Mouse (Mus musculus): ENCODE data around the gene Rnf148. TPM values are rescaled to one million over a fixed set of nuclear protein-coding genes. Genes with fewer than 3 reads are reported as not detected.

The Rnf148 gene
- polyA plus RNA-seq, 1 experiment from 2014 or later, result not detected

- Histone ChIP-seq H3K27me3 (ENCODE audit: control insufficient read depth, insufficient read depth, low read length) (no peaks in the 10 kb centered on the region), H3K4me1 (ENCODE audit: control insufficient read depth, insufficient read depth, low read length) (no peaks in the 10 kb centered on the region), H3K9me3 (ENCODE audit: control insufficient read depth, low read depth, low read length) (no peaks in the 10 kb centered on the region), H3K4me3 (ENCODE audit: low read depth, low read length) (no peak overlapping the region), H3K36me3 (ENCODE audit: control insufficient read depth, insufficient read depth, low read length) (no peaks in the 10 kb centered on the region), H3K27ac (ENCODE audit: low read length) (no peak overlapping the region), H3K9ac (replicated peaks; ENCODE audit: low read depth, low read length) (no peak overlapping the region), H3K4me2 (replicated peaks; ENCODE audit: low read depth, low read length) (no peak overlapping the region)
- 28% methylated on average over 4 of the region's 4 CpGs for WGBS
- ATAC-seq (ENCODE audit: insufficient number of reproducible peaks, insufficient read depth, low FRiP score, low read depth), result no peak
Observed at GRCm38 (mm10) chr6:23630465-23630864, 24.5 kb downstream of the Rnf148 start.

Other genes with a start within 250 kb of the Rnf148 start
- not detected in 2 replicates for gene Rnf133, start 4.8 kb downstream of the Rnf148 start, polyA plus RNA-seq (2014; fragmentation: Nextera tagmentation; extraction: Ambion mirVana)
- 2.4 and 4.5 TPM in 2 replicates for gene Cadps2, start 184.3 kb upstream of the Rnf148 start, polyA plus RNA-seq (2014; fragmentation: Nextera tagmentation; extraction: Ambion mirVana)